Mouse (Mus musculus) liver, embryonic 16.5 days (tissue): ENCODE measurements at regions not wholly inside any gene's neighbourhood (a gene's known extent, or its start where the extent isn't known, plus 50 kb on each side); places are given as distances from the start of the nearest gene placed in this dataset.

ENCODE experiments used
- ATAC-seq: fragments of 200-750 bp; cut with Nextera tagmentation; 2 replicates; pipeline ENCODE4 v1.8.0; 2017; ENCODE audit warnings: low read depth, mild to moderate bottlenecking, moderate number of reproducible peaks, moderate library complexity
- H3K27ac ChIP-seq: fragments of 300-500 bp; sonication (generic); 2 replicates; pipeline ENCODE4 v1.5.1; 2014; ENCODE audit warnings: mild to moderate bottlenecking, low read length
- H3K27me3 ChIP-seq: fragments of 300-500 bp; sonication (generic); 2 replicates; pipeline ENCODE4 v1.6.1; 2014; ENCODE audit warnings: low read depth, low read length, mixed read lengths; ENCODE audit not compliant: control insufficient read depth, insufficient read depth
- H3K36me3 ChIP-seq: fragments of 300-500 bp; sonication (generic); 2 replicates; pipeline ENCODE4 v1.6.1; 2014; ENCODE audit warnings: mild to moderate bottlenecking; ENCODE audit not compliant: control insufficient read depth, insufficient read depth
- H3K4me1 ChIP-seq: fragments of 300-500 bp; sonication (generic); 2 replicates; pipeline ENCODE4 v1.6.1; 2014; ENCODE audit warnings: low read depth, low read length, mixed read lengths; ENCODE audit not compliant: control insufficient read depth
- H3K4me2 ChIP-seq: fragments of 300-500 bp; sonication (generic); 2 replicates; pipeline ENCODE4 v1.6.1; 2014; ENCODE audit warnings: low read depth, low read length, mixed read lengths
- H3K4me3 ChIP-seq: fragments of 300-500 bp; sonication (generic); 2 replicates; pipeline ENCODE4 v1.5.1; 2014; ENCODE audit warnings: low read depth, mild to moderate bottlenecking, low read length
- H3K9ac ChIP-seq: fragments of 300-500 bp; sonication (generic); 2 replicates; pipeline ENCODE4 v1.6.1; 2014; ENCODE audit warnings: low read depth, low read length
- H3K9me3 ChIP-seq: fragments of 300-500 bp; sonication (generic); replicated peaks from 2 replicates; pipeline ENCODE4 v1.6.1; 2016; ENCODE audit warnings: low read length; ENCODE audit not compliant: control insufficient read depth
- WGBS: fragments of 180-500 bp; shearing (Covaris S2); extraction: QIAGEN DNeasy Blood & Tissue Kit; methylation state at CpG from one replicate; pipeline ENCODE4 v1.1.7; 2014; ENCODE audit not compliant: insufficient replicate concordance; 5-methylcytosine and 5-hydroxymethylcytosine counted together

GRCm38 (mm10) chr16:44660996-44661876 lies 62.9 kb upstream of the Nepro start:
- Histone ChIP-seq H3K4me1 (no peaks in the 10 kb centered on the region), H3K9ac (no peak overlapping the region), H3K36me3 (no peaks in the 10 kb centered on the region), H3K27me3 (no peaks in the 10 kb centered on the region), H3K4me2 (no peak overlapping the region), H3K9me3 (no peaks in the 10 kb centered on the region), H3K27ac (no peak overlapping the region), H3K4me3 (no peak overlapping the region)
- 41% methylated on average over 4 of the region's 4 CpGs for WGBS
- no peak for ATAC-seq

DNA sequence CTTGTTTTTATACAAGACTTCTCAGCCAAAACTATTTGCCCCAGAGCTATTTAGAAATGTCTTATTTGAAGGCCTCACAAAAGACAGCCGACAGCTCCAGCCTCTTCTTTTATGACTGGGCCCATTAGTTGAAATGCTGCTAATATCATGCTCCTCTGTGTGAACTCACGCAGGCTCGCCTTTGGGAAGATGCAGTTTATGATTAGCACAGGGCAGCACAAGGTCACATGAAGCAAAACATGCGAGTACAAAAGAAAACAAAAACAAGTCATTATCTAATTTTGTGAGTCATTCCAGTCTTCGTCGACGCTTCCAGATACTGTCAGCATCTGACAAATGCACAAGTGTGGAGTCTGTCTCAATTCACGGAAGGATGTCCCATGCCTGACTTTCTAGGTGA lies 65.8 kb upstream of the Nepro start:
- Histone ChIP-seq H3K9ac (no peak overlapping the region), H3K4me3 (no peak overlapping the region), H3K4me2 (no peak overlapping the region), H3K9me3 (no peaks in the 10 kb centered on the region), H3K27ac (no peak overlapping the region), H3K36me3 (no peaks in the 10 kb centered on the region), H3K4me1 (no peaks in the 10 kb centered on the region), H3K27me3 (no peaks in the 10 kb centered on the region)
- WGBS = 53% methylated on average over 8 of the region's 8 CpGs
- ATAC-seq = no peak

DNA sequence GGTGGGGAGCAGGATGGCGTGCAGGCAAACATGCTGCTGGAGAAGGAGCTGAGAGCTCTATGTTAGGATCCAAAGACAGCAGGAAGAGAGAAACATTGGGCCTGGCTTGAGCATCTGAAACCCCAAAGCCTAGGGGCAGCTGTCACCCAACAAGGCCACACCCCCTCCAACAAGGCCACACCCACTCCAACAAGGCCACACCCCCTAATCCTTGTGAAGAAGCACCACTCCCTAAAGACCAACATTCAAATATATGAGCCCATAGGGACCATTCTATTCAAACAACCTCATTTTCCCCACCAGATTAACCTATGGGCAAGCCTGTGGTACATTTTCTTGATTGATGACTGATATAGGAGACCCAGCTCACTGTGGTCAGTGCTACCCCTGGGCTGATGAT lies 67.9 kb upstream of the Nepro start:
- no peaks in the 10 kb centered on the region for H3K36me3 ChIP-seq
- no peak overlapping the region for H3K9ac ChIP-seq
- H3K27ac ChIP-seq = no peak overlapping the region
- H3K4me1 ChIP-seq = no peaks in the 10 kb centered on the region
- no peaks in the 10 kb centered on the region for H3K9me3 ChIP-seq
- 68% methylated on average over 1 of the region's 1 CpGs for WGBS
- H3K4me3 ChIP-seq = no peak overlapping the region
- ATAC-seq = no peak
- H3K4me2 ChIP-seq = no peak overlapping the region
- H3K27me3 ChIP-seq = no peaks in the 10 kb centered on the region

DNA sequence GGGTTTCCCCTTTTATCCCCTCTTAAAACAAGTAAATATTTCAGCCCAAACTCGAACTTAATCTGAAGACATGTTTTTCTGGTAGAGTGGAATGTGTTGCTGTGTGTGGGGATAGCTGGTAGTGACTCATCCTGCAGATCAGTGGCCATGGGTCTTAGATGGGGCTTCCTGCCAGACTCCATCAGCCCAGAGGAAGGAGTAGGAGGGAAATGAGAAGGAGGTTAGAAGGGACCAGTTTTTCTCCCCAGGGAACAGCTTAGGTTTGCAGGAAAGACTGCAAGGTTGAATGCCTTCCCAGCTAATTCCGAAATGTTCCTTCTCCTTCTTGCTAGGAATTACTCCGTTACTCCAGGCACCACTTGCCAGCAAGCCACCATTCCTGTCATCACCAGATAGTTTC lies 68.8 kb upstream of the Nepro start:
- Histone ChIP-seq H3K27me3 (no peaks in the 10 kb centered on the region), H3K4me1 (no peaks in the 10 kb centered on the region), H3K9me3 (no peaks in the 10 kb centered on the region), H3K4me2 (no peak overlapping the region), H3K27ac (no peak overlapping the region), H3K4me3 (no peak overlapping the region), H3K36me3 (no peaks in the 10 kb centered on the region), H3K9ac (no peak overlapping the region)
- no peak for ATAC-seq
- 57% methylated on average over 3 of the region's 3 CpGs for WGBS

DNA sequence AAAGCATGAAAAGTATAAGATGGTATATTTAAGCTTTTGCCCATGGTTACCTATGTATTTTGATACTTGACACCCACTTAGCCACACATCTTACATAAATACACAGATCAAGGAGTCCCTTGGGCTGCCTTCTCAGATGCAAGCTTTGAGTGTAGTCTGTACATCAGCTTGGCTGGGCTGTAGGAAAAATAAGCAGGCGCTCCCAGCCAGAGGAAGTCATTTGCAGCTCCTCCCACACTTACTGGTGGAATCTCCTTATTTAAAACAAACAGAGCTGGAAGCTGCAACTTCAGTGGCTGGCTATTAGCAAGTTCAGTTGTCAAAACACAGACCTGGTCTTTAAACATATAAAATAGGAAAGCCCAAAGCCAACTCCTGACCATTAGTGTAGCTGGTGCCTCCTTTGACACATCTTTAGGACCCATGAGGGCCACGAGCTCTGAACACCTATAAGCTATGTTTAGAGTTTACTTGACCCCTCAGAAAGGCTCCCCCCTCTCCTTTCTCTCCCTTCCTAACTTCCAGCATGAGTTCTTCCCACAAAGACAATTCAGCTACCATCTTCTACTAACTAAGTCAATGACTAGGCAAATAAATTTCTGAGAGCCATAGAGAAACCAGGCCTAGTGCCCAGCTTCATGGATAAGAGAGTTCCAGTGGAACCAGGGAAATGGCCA lies 75.4 kb upstream of the Nepro start:
- Histone ChIP-seq H3K36me3 (no peaks in the 10 kb centered on the region), H3K27me3 (no peaks in the 10 kb centered on the region), H3K9me3 (no peaks in the 10 kb centered on the region), H3K4me2 (no peak overlapping the region), H3K27ac (no peak overlapping the region), H3K4me3 (no peak overlapping the region), H3K9ac (no peak overlapping the region), H3K4me1 (no peaks in the 10 kb centered on the region)
- 42% methylated on average over 2 of the region's 2 CpGs for WGBS
- no peak for ATAC-seq

- Histone ChIP-seq H3K4me2 (no peak overlapping the region), H3K36me3 (no peaks in the 10 kb centered on the region), H3K4me3 (no peak overlapping the region), H3K27ac (no peak overlapping the region), H3K4me1 (no peaks in the 10 kb centered on the region), H3K27me3 (no peaks in the 10 kb centered on the region), H3K9me3 (no peaks in the 10 kb centered on the region), H3K9ac (no peak overlapping the region)
- ATAC-seq = no peak
- 18% methylated on average over 4 of the region's 4 CpGs for WGBS
Observed at GRCm38 (mm10) chr16:44643992-44644391, 80.1 kb upstream of the Nepro start.

- H3K9me3 ChIP-seq = no peaks in the 10 kb centered on the region
- H3K4me3 ChIP-seq = no peak overlapping the region
- 66% methylated on average over 3 of the region's 3 CpGs for WGBS
- H3K4me1 ChIP-seq = no peaks in the 10 kb centered on the region
- ATAC-seq = no peak
- H3K4me2 ChIP-seq = no peak overlapping the region
- no peak overlapping the region for H3K9ac ChIP-seq
- no peaks in the 10 kb centered on the region for H3K36me3 ChIP-seq
- H3K27ac ChIP-seq = no peak overlapping the region
- no peaks in the 10 kb centered on the region for H3K27me3 ChIP-seq
Observed at GRCm38 (mm10) chr16:44637100-44637499, 78.4 kb upstream of the Boc start.

- Histone ChIP-seq H3K36me3 (no peaks in the 10 kb centered on the region), H3K9me3 (no peaks in the 10 kb centered on the region), H3K4me3 (no peak overlapping the region), H3K4me1 (no peaks in the 10 kb centered on the region), H3K27ac (no peak overlapping the region), H3K27me3 (no peaks in the 10 kb centered on the region), H3K4me2 (no peak overlapping the region), H3K9ac (no peak overlapping the region)
- WGBS = 76% methylated on average over 4 of the region's 4 CpGs
- ATAC-seq = no peak
Observed at GRCm38 (mm10) chr16:44634486-44634885, 75.8 kb upstream of the Boc start.

- no peak overlapping the region for H3K9ac ChIP-seq
- H3K27me3 ChIP-seq = no peaks in the 10 kb centered on the region
- H3K4me2 ChIP-seq = no peak overlapping the region
- H3K4me1 ChIP-seq = no peaks in the 10 kb centered on the region
- no peak for ATAC-seq
- H3K9me3 ChIP-seq = no peaks in the 10 kb centered on the region
- no peak overlapping the region for H3K27ac ChIP-seq
- no peaks in the 10 kb centered on the region for H3K36me3 ChIP-seq
- 50% methylated on average over 9 of the region's 9 CpGs for WGBS
- H3K4me3 ChIP-seq = no peak overlapping the region
Observed at GRCm38 (mm10) chr16:44633059-44633667, 74.5 kb upstream of the Boc start.
